Comparison of ENCODE assay signal across 9 mouse cellular contexts in genomic region chr2:90489839-90490238, GRCm38 (mm10).
DNase-seq lines count a peak whose midpoint lies in the region; ATAC-seq and TF ChIP-seq lines count a peak whose summit lies in the region.
"Had no signal": no experiment of that assay in that cellular context is flagged by ENCODE, and none has a peak within 500 bp of the region (broad histone marks: within the 10 kb centered on the region; RNA-seq: fewer than 3 reads in every experiment).

No protein-coding gene starts in this region.

- dilution Hi-C loops in CH12.LX (cut with MboI; ENCODE audit: extremely low pct_ligation_motif_present, extremely low pct_unique_long_range_greater_than_20kb, low sequenced_read_pairs), result no loop called here

- H3K79me2 ChIP-seq in CH12.LX (replicated peaks; ENCODE audit: control insufficient read depth, extremely low read depth, insufficient read depth, poor library complexity, severe bottlenecking), result peaks cover 4% of the 10 kb centered on the region

- no peak for TF ChIP-seq POLR2A in kidney, adult 2 months (IDR thresholded peaks at IDR 0.05; ENCODE audit: low read depth, low read length)
- TF ChIP-seq POLR2A in CH12.LX (IDR thresholded peaks at IDR 0.05; ENCODE audit: low read depth, low read length), result no peak

- peak; percentile 49 for DNase-seq in kidney, adult 2 months
- no peak for DNase-seq in kidney, adult 18-20 months
- peak; percentile 15 for DNase-seq in CH12.LX (ENCODE audit: extremely low read depth)
- peak; percentile 74 for DNase-seq in brain, adult 2 months (ENCODE audit: low read depth, low spot score)
- no peak for DNase-seq in frontal cortex, postnatal 10 days (ENCODE audit: low spot score in 2 of 2)
- DNase-seq: lung, postnatal 14 days; thymus, postnatal 4 days had no signal

- WGBS in kidney, adult 2 months, result 43% methylated on average over 4 of the region's 4 CpGs
- 48% methylated on average over 4 of the region's 4 CpGs for WGBS in intestine, embryonic 15.5 days

- peaks cover 43% of the 10 kb centered on the region for H3K4me1 ChIP-seq in kidney, adult 2 months (ENCODE audit: control insufficient read depth, insufficient read depth, low read length)
- H3K4me1 ChIP-seq in CH12.LX (ENCODE audit: control insufficient read depth in 1 of 2, insufficient read depth in 2 of 2), result peaks cover 10 to 59% of the 10 kb centered on the region in 2 experiments
- H3K4me1 ChIP-seq in intestine, embryonic 15.5 days (replicated peaks), result peaks cover 29% of the 10 kb centered on the region

- H3K9me3 ChIP-seq in CH12.LX (replicated peaks; ENCODE audit: low read length), result no peaks in the 10 kb centered on the region
- H3K9me3 ChIP-seq in intestine, embryonic 15.5 days, result no peaks in the 10 kb centered on the region

- peak overlapping the region; percentile 34 for H3K27ac ChIP-seq in kidney, adult 2 months (ENCODE audit: insufficient read depth, low read depth, low read length)
- H3K27ac ChIP-seq in CH12.LX (ENCODE audit: insufficient read depth, low read depth), result peak overlapping the region; percentile 79
- peak overlapping the region; percentile 76 for H3K27ac ChIP-seq in intestine, embryonic 15.5 days

- no peak for TF ChIP-seq EP300 in CH12.LX (IDR thresholded peaks at IDR 0.05; ENCODE audit: low read length)

- peak overlapping the region; percentile 5; the same call in 1 of the 2 replicates for H3K9ac ChIP-seq in CH12.LX (ENCODE audit: insufficient read depth, low read depth)
- no peak overlapping the region for H3K9ac ChIP-seq in intestine, embryonic 15.5 days

- no peak overlapping the region for H3K4me3 ChIP-seq in kidney, adult 2 months (ENCODE audit: insufficient read depth, low read depth, low read length)
- peak overlapping the region in 2 of 3 experiments; percentile 7 to 31 for H3K4me3 ChIP-seq in CH12.LX (replicated peaks in 1 of 3; ENCODE audit: low read depth in 2 of 3, low read length in 2 of 3, poor library complexity in 1 of 3)
- H3K4me3 ChIP-seq in intestine, embryonic 15.5 days (replicated peaks), result no peak overlapping the region

- in situ Hi-C loops in CH12.LX (cut with MboI; ENCODE audit: low pct_ligation_motif_present, low pct_unique_long_range_greater_than_20kb, low sequenced_read_pairs), result no loop called here

- peak overlapping the region; percentile 56 for H3K4me2 ChIP-seq in CH12.LX (ENCODE audit: insufficient read depth, low read depth, poor library complexity, severe bottlenecking)
- H3K4me2 ChIP-seq in intestine, embryonic 15.5 days (replicated peaks), result peak overlapping the region; percentile 33

- no peaks in the 10 kb centered on the region for H3K27me3 ChIP-seq in kidney, adult 2 months (replicated peaks; ENCODE audit: control insufficient read depth, insufficient read depth, low read length)
- no peaks in the 10 kb centered on the region for H3K27me3 ChIP-seq in CH12.LX (replicated peaks)
- no peaks in the 10 kb centered on the region for H3K27me3 ChIP-seq in intestine, embryonic 15.5 days (replicated peaks)

- H3K36me3 ChIP-seq in kidney, adult 2 months (ENCODE audit: control insufficient read depth, insufficient read depth, low read length), result no peaks in the 10 kb centered on the region
- H3K36me3 ChIP-seq in CH12.LX (replicated peaks in 1 of 2; ENCODE audit: control insufficient read depth in 1 of 2, insufficient read depth in 1 of 2, low read length in 1 of 2), result peaks cover 0 to 2% of the 10 kb centered on the region in 2 experiments
- H3K36me3 ChIP-seq in intestine, embryonic 15.5 days, result no peaks in the 10 kb centered on the region

- TF ChIP-seq RAD21 in CH12.LX (IDR thresholded peaks at IDR 0.05; ENCODE audit: low read depth, low read length), result no peak

- no peak for TF ChIP-seq CTCF in kidney, adult 2 months (conservative IDR thresholded peaks at IDR 0.05; ENCODE audit: insufficient read depth, insufficient read length, low read depth, low read length)
- TF ChIP-seq CTCF in CH12.LX (conservative IDR thresholded peaks at IDR 0.05 in 1 of 2, IDR thresholded peaks at IDR 0.05 in 1 of 2; ENCODE audit: low read depth in 2 of 2, low read length in 2 of 2), result no peak

- peak; percentile 54 for ATAC-seq in intestine, embryonic 15.5 days
- ATAC-seq in megakaryocyte progenitor cell, adult 5-6 weeks (replicated peaks; ENCODE audit: poor library complexity), result no peak

TF ChIP-seq in CH12.LX, 34 proteins besides CTCF, POLR2A, EP300 and RAD21:
- TF ChIP-seq ELF1 (IDR thresholded peaks at IDR 0.05; ENCODE audit: low read depth, low read length) (no peak), UBTF (IDR thresholded peaks at IDR 0.05; ENCODE audit: low read depth, low read length) (no peak), MEF2A (IDR thresholded peaks at IDR 0.05; ENCODE audit: borderline replicate concordance, low read depth, low read length) (no peak), SMC3 (IDR thresholded peaks at IDR 0.05; ENCODE audit: low read depth, low read length) (no peak), CHD1 (IDR thresholded peaks at IDR 0.05; ENCODE audit: low read depth, low read length) (no peak), CHD2 (IDR thresholded peaks at IDR 0.05; ENCODE audit: low read length) (no peak), HCFC1 (IDR thresholded peaks at IDR 0.05; ENCODE audit: low read depth, low read length) (no peak), PAX5 (IDR thresholded peaks at IDR 0.05; ENCODE audit: low read length) (no peak), ZNF384 (IDR thresholded peaks at IDR 0.05; ENCODE audit: low read depth, low read length) (no peak), TBP (conservative IDR thresholded peaks at IDR 0.05; ENCODE audit: low read depth, low read length) (no peak), ETS1 (conservative IDR thresholded peaks at IDR 0.05; ENCODE audit: low read depth, low read length) (no peak), USF1 (IDR thresholded peaks at IDR 0.05; ENCODE audit: low read depth, low read length) (no peak), ZMIZ1 (IDR thresholded peaks at IDR 0.05; ENCODE audit: low read depth, low read length) (no peak), NELFE (IDR thresholded peaks at IDR 0.05; ENCODE audit: low read depth, low read length) (no peak), ZC3H11A (IDR thresholded peaks at IDR 0.05; ENCODE audit: low read depth, low read length) (no peak)

Comparison
In these comparisons a context has a peak if more than half of its experiments do, and no peak if none do; other contexts are left out.
1. DNase-seq: peak in kidney, adult 2 months (single experiment), CH12.LX (single experiment) and brain, adult 2 months (single experiment); none in kidney, adult 18-20 months (single experiment) and frontal cortex, postnatal 10 days (0 of 2).
2. H3K4me3 ChIP-seq: peak in CH12.LX (2 of 3); none in kidney, adult 2 months (single experiment) and intestine, embryonic 15.5 days (single experiment).
3. Peak in every context shown above with its lines, with median percentiles within 50 percentile points of each other: H3K27ac ChIP-seq.